Mouse (Mus musculus): ENCODE results near the gene Gpr62. TPM values are rescaled to one million over a fixed set of nuclear protein-coding genes. Genes with fewer than 3 reads are reported as not detected.
A peak's percentile ranks its signal among the peaks of the same experiment; 100 is the strongest.

Gene Gpr62
- polyA plus RNA-seq, 1 experiment = 0.39 TPM

- peaks cover 93% of the 10 kb centered on the region for H3K27me3 ChIP-seq (replicated peaks)
- TF ChIP-seq FLI1 (IDR thresholded peaks at IDR 0.05; ENCODE audit: low read length) (no peak), GATA1 (IDR thresholded peaks at IDR 0.05; ENCODE audit: borderline replicate concordance, low read length) (no peak)
- no peaks in the 10 kb centered on the region for H3K9me3 ChIP-seq
- no peaks in the 10 kb centered on the region for H3K36me3 ChIP-seq (replicated peaks; ENCODE audit: low read length)
- peaks cover 50% of the 10 kb centered on the region for H3K4me1 ChIP-seq
- no peak overlapping the region for H3K4me3 ChIP-seq (replicated peaks)
These were observed 5.2 kb downstream of the Gpr62 start for GRCm38 (mm10) chr9:106460401-106461025.

- Histone ChIP-seq H3K27me3 (replicated peaks) (peaks cover 93% of the 10 kb centered on the region), H3K4me3 (replicated peaks) (no peak overlapping the region), H3K36me3 (replicated peaks; ENCODE audit: low read length) (no peaks in the 10 kb centered on the region), H3K4me1 (peaks cover 50% of the 10 kb centered on the region), H3K9me3 (no peaks in the 10 kb centered on the region)
- no peak for TF ChIP-seq GATA1 (IDR thresholded peaks at IDR 0.05; ENCODE audit: borderline replicate concordance, low read length)
- no peak for TF ChIP-seq FLI1 (IDR thresholded peaks at IDR 0.05; ENCODE audit: low read length)
These were observed 5.8 kb downstream of the Gpr62 start for GRCm38 (mm10) chr9:106459946-106460345.

GRCm38 (mm10) chr9:106457920-106458319 is 7.8 kb downstream of the Gpr62 start:
- H3K4me1 ChIP-seq = peaks cover 54% of the 10 kb centered on the region
- TF ChIP-seq FLI1 (IDR thresholded peaks at IDR 0.05; ENCODE audit: low read length) = no peak
- no peak for TF ChIP-seq GATA1 (IDR thresholded peaks at IDR 0.05; ENCODE audit: borderline replicate concordance, low read length)
- no peaks in the 10 kb centered on the region for H3K9me3 ChIP-seq
- H3K27me3 ChIP-seq (replicated peaks) = peaks cover 88% of the 10 kb centered on the region
- H3K4me3 ChIP-seq (replicated peaks) = no peak overlapping the region
- H3K36me3 ChIP-seq (replicated peaks; ENCODE audit: low read length) = no peaks in the 10 kb centered on the region

- H3K4me1 ChIP-seq = peaks cover 56% of the 10 kb centered on the region
- H3K36me3 ChIP-seq (replicated peaks; ENCODE audit: low read length) = no peaks in the 10 kb centered on the region
- no peak for TF ChIP-seq GATA1 (IDR thresholded peaks at IDR 0.05; ENCODE audit: borderline replicate concordance, low read length)
- no peak for TF ChIP-seq FLI1 (IDR thresholded peaks at IDR 0.05; ENCODE audit: low read length)
- no peak overlapping the region for H3K4me3 ChIP-seq (replicated peaks)
- peaks cover 88% of the 10 kb centered on the region for H3K27me3 ChIP-seq (replicated peaks)
- H3K9me3 ChIP-seq = no peaks in the 10 kb centered on the region
These were observed 8.6 kb downstream of the Gpr62 start for GRCm38 (mm10) chr9:106457163-106457559.

- no peaks in the 10 kb centered on the region for H3K36me3 ChIP-seq (replicated peaks; ENCODE audit: low read length)
- TF ChIP-seq GATA1 (IDR thresholded peaks at IDR 0.05; ENCODE audit: borderline replicate concordance, low read length) (no peak), FLI1 (IDR thresholded peaks at IDR 0.05; ENCODE audit: low read length) (no peak)
- no peaks in the 10 kb centered on the region for H3K9me3 ChIP-seq
- H3K27me3 ChIP-seq (replicated peaks) = peaks cover 88% of the 10 kb centered on the region
- H3K4me1 ChIP-seq = peaks cover 56% of the 10 kb centered on the region
- no peak overlapping the region for H3K4me3 ChIP-seq (replicated peaks)
These were observed 9.2 kb downstream of the Gpr62 start for GRCm38 (mm10) chr9:106456325-106457162.

GRCm38 (mm10) chr9:106454888-106455681 is 10.7 kb downstream of the Gpr62 start:
- peaks cover 56% of the 10 kb centered on the region for H3K4me1 ChIP-seq
- H3K4me3 ChIP-seq (replicated peaks) = peak overlapping the region; percentile 56
- H3K27me3 ChIP-seq (replicated peaks) = peaks cover 86% of the 10 kb centered on the region
- TF ChIP-seq FLI1 (IDR thresholded peaks at IDR 0.05; ENCODE audit: low read length) (no peak), GATA1 (IDR thresholded peaks at IDR 0.05; ENCODE audit: borderline replicate concordance, low read length) (no peak)
- no peaks in the 10 kb centered on the region for H3K9me3 ChIP-seq
- no peaks in the 10 kb centered on the region for H3K36me3 ChIP-seq (replicated peaks; ENCODE audit: low read length)

GRCm38 (mm10) chr9:106454071-106454761 is 11.5 kb downstream of the Gpr62 start:
- Histone ChIP-seq H3K27me3 (replicated peaks) (peaks cover 81% of the 10 kb centered on the region), H3K4me1 (peaks cover 47% of the 10 kb centered on the region), H3K9me3 (no peaks in the 10 kb centered on the region), H3K4me3 (replicated peaks) (peak overlapping the region; percentile 91), H3K36me3 (replicated peaks; ENCODE audit: low read length) (no peaks in the 10 kb centered on the region)
- TF ChIP-seq FLI1 (IDR thresholded peaks at IDR 0.05; ENCODE audit: low read length) (no peak), GATA1 (IDR thresholded peaks at IDR 0.05; ENCODE audit: borderline replicate concordance, low read length) (no peak)

- Histone ChIP-seq H3K4me3 (replicated peaks) (peak within 1 kb of the TSS; percentile 91), H3K36me3 (replicated peaks; ENCODE audit: low read length) (no peaks in the 10 kb centered on the region), H3K4me1 (peaks cover 47% of the 10 kb centered on the region), H3K9me3 (no peaks in the 10 kb centered on the region), H3K27me3 (replicated peaks) (peaks cover 75% of the 10 kb centered on the region)
- TF ChIP-seq FLI1 (IDR thresholded peaks at IDR 0.05; ENCODE audit: low read length) = no peak
- TF ChIP-seq GATA1 (IDR thresholded peaks at IDR 0.05; ENCODE audit: borderline replicate concordance, low read length) = no peak
These were observed 12.3 kb downstream of the Gpr62 start, which contains the start of gene Pcbp4 for GRCm38 (mm10) chr9:106453271-106454070. Gene Pcbp4 (plus strand): TSS chr9:106453291.
